Mouse (Mus musculus) heart, embryonic 13.5 days (tissue): ENCODE measurements around the gene Il1r1. TPM values are rescaled to one million over a fixed set of nuclear protein-coding genes. Genes with fewer than 3 reads are reported as not detected.
"Not testable (repeated sequence)": the region's sequence is repeated elsewhere in the genome, so short reads cannot be mapped to it uniquely, and the experiment has no call there.

Experiments used
- ATAC-seq: fragments of 200-750 bp; cut with Nextera tagmentation; 2 replicates; pipeline ENCODE4 v1.8.0; 2017; ENCODE audit warnings: moderate TSS enrichment; ENCODE audit not compliant: insufficient number of reproducible peaks, low FRiP score, low TSS enrichment; ENCODE audit errors: extremely low read depth
- H3K27ac ChIP-seq: fragments of 300-500 bp; sonication (generic); replicated peaks from 2 replicates; pipeline ENCODE4 v1.5.1; 2015; ENCODE audit warnings: moderate library complexity, mild to moderate bottlenecking, inconsistent platforms
- H3K27me3 ChIP-seq: fragments of 300-500 bp; sonication (generic); replicated peaks from 2 replicates; pipeline ENCODE4 v1.6.1; 2015; ENCODE audit warnings: mild to moderate bottlenecking, inconsistent platforms
- H3K36me3 ChIP-seq: fragments of 300-500 bp; sonication (generic); 2 replicates; pipeline ENCODE4 v1.6.1; 2015; ENCODE audit warnings: mild to moderate bottlenecking, inconsistent platforms
- H3K4me1 ChIP-seq: fragments of 300-500 bp; sonication (generic); 2 replicates; pipeline ENCODE4 v1.6.1; 2015; ENCODE audit warnings: inconsistent platforms
- H3K4me2 ChIP-seq: fragments of 300-500 bp; sonication (generic); 2 replicates; pipeline ENCODE4 v1.6.1; 2015; ENCODE audit warnings: inconsistent platforms, mild to moderate bottlenecking, moderate library complexity
- H3K4me3 ChIP-seq: fragments of 300-500 bp; sonication (generic); 2 replicates; pipeline ENCODE4 v1.5.1; 2015; ENCODE audit warnings: moderate library complexity, mild to moderate bottlenecking, inconsistent platforms
- H3K9ac ChIP-seq: fragments of 300-500 bp; sonication (generic); 2 replicates; pipeline ENCODE4 v1.6.1; 2015; ENCODE audit warnings: inconsistent platforms, mild to moderate bottlenecking, moderate library complexity
- H3K9me3 ChIP-seq: fragments of 300-500 bp; sonication (generic); 2 replicates; pipeline ENCODE4 v1.6.1; 2016; ENCODE audit warnings: inconsistent platforms
- WGBS: fragments of 180-500 bp; shearing (Covaris S2); methylation state at CpG from one replicate; pipeline ENCODE4 v1.1.7; 2015; ENCODE audit warnings: mixed read lengths; 5-methylcytosine and 5-hydroxymethylcytosine counted together
- polyA plus RNA-seq: library from polyadenylated mRNA; unstranded; fragments of >200 nt; fragmentation: Nextera tagmentation; extraction: Ambion mirVana; gene quantifications from 2 replicates; pipeline ENCODE4 v1.2.1, GENCODE M21; 2015

The Il1r1 gene
- polyA plus RNA-seq, 1 experiment from 2014 or later, result 6.3 TPM

DNA sequence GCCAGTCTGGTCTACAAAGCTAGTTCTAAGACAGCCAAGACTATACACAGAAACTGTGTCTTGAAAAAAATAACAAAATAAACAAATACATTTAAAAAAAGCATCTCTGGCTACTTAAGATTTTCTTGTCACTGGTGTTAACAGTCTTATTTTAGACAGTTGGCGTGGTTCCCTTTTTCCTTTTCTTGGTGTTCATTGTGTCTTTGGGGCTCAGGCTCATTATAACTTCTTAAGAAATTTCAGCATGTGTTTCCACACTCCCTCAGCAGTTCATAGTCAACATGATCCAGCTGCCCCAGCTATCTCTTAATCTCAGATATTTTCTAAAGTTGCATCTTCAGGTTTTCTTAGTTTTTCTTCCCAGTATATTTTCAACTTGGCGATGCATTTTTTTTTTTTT lies 67.4 kb downstream of the Il1r1 start:
- Histone ChIP-seq H3K27me3 (no peaks in the 10 kb centered on the region), H3K27ac (no peak overlapping the region), H3K4me3 (no peak overlapping the region), H3K4me1 (no peaks in the 10 kb centered on the region), H3K9me3 (no peaks in the 10 kb centered on the region), H3K4me2 (no peak overlapping the region), H3K9ac (no peak overlapping the region), H3K36me3 (peaks cover 24% of the 10 kb centered on the region)
- ATAC-seq, result no peak
- 81% methylated on average over 2 of the region's 2 CpGs for WGBS

DNA sequence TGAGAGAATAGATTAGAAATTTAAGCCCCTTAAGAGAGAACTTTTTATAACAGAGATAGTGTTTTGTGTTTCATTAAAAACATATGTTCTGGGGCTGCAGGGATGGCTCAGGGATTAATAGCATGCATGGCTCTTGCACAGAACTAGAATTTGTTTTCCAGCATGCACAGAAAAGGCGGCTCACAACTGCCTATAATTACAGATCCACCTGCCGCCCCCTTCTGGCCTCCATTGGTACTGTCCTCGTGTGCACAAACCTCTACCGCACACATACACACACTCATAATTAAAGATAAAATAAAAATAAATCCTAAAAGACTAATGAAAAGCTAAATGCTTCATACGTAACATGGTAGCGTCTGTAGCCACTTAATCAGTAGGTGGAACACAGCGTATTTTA lies 69.0 kb downstream of the Il1r1 start:
- Histone ChIP-seq H3K4me3 (no peak overlapping the region), H3K27me3 (no peaks in the 10 kb centered on the region), H3K9ac (no peak overlapping the region), H3K9me3 (no peaks in the 10 kb centered on the region), H3K4me2 (no peak overlapping the region), H3K36me3 (peaks cover 28% of the 10 kb centered on the region), H3K4me1 (no peaks in the 10 kb centered on the region), H3K27ac (no peak overlapping the region)
- ATAC-seq, result no peak
- WGBS, result 85% methylated on average over 7 of the region's 7 CpGs

DNA sequence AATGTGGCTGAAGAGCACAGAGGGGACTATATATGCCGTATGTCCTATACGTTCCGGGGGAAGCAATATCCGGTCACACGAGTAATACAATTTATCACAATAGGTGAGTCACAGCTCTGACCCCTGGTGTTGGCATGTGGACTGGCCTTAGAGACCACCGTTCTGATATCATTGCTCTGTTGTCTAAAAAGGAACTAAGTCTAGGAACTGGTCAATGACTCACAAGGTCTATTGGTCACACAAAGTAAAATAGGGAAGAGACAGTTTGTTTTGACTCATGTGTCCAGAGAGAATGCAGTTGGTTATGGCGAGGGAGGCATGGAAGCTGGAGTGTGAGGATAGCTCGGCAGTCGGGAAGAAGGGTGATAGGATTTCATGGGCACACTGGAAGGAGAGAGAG lies 69.9 kb downstream of the Il1r1 start:
- ATAC-seq, result no peak
- H3K9me3 ChIP-seq, result no peaks in the 10 kb centered on the region
- no peak overlapping the region for H3K9ac ChIP-seq
- H3K27me3 ChIP-seq, result no peaks in the 10 kb centered on the region
- 68% methylated on average over 9 of the region's 9 CpGs for WGBS
- H3K4me2 ChIP-seq, result no peak overlapping the region
- H3K4me3 ChIP-seq, result no peak overlapping the region
- peaks cover 36% of the 10 kb centered on the region for H3K36me3 ChIP-seq
- H3K4me1 ChIP-seq, result no peaks in the 10 kb centered on the region
- H3K27ac ChIP-seq, result no peak overlapping the region

DNA sequence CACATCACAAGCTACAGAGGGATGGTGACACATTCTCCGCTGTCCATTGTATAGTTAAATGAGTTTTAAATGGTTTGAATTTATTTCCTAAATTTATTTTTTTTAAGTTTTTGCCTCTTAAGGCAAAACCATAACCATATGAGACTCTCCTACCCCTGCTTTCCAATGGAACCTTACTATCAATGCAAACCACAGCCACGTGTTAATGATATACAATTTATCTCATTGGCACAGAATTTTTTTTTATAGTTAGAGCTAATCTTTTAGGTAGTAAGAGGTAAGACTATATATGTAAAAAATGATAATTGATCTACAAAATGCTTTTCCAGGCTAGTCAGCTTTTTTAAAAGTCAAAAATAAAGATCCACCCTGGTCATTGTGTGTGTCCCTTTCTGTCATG lies 73.2 kb downstream of the Il1r1 start:
- Histone ChIP-seq H3K9me3 (no peaks in the 10 kb centered on the region), H3K9ac (no peak overlapping the region), H3K27me3 (no peaks in the 10 kb centered on the region), H3K4me2 (no peak overlapping the region), H3K36me3 (peaks cover 32% of the 10 kb centered on the region), H3K4me1 (no peaks in the 10 kb centered on the region), H3K4me3 (no peak overlapping the region), H3K27ac (no peak overlapping the region)
- ATAC-seq, result no peak
- WGBS, result 74% methylated on average over 2 of the region's 2 CpGs

DNA sequence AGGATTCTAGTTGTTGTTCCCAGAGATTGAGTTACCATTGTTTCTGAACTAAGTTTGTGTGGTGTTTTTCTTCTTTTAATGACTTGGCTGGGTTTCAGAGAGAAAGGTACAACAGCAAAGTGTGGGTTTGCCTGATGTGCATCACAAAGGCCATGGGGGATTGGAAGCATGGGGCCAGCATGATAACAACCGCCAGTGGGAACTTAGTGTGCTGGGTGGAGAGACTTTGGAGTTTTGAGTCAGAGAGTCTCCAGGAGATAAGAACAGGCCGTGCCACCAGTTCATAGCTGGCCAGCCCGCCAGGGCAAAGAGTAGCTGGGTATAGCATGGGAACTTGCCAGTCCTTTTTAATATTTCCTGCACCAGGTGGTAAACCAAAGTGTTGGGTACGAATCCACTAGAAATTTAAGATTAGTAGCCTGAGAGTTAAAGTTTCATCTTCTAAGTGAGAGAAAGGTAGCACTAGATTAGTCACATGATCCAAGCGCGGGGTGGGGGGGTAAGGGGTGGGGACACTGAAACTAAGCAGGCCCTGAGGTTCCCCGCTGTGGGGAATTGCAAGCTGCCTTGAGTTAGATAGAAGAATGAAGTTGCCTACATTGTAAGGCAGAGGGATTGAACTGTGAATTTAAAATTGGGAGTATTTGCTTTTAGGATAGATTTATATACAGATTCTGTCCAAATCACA lies 78.4 kb downstream of the Il1r1 start:
- no peaks in the 10 kb centered on the region for H3K9me3 ChIP-seq
- H3K36me3 ChIP-seq, result peaks cover 13% of the 10 kb centered on the region
- H3K4me1 ChIP-seq, result no peaks in the 10 kb centered on the region
- WGBS, result 50% methylated on average over 7 of the region's 7 CpGs
- no peak overlapping the region for H3K9ac ChIP-seq
- ATAC-seq, result no peak
- no peak overlapping the region for H3K4me2 ChIP-seq
- H3K27ac ChIP-seq, result no peak overlapping the region
- no peak overlapping the region for H3K4me3 ChIP-seq
- H3K27me3 ChIP-seq, result no peaks in the 10 kb centered on the region

DNA sequence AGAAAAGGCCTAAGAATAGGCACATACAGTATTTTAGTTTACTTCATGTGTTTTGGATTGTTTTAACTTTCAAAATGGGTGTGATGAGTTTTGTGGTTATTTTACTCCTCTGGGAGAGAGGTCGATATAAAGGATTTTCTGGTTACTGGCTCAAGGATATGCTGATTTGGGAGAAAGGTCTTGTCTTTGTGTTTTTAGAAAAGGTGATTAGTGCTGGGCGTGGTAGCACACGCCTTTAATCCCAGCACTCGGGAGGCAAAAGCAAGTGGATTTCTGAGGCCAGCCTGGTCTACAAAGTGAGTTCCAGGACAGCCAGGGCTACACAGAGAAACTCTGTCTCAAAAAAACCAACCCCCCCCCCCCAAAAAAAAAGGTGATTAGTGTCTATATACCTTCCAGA lies 79.4 kb downstream of the Il1r1 start:
- H3K4me2 ChIP-seq, H3K27ac ChIP-seq, H3K36me3 ChIP-seq, H3K4me3 ChIP-seq, ATAC-seq, H3K9ac ChIP-seq, H3K9me3 ChIP-seq, H3K27me3 ChIP-seq, H3K4me1 ChIP-seq: not testable (repeated sequence)
- 82% methylated on average over 4 of the region's 4 CpGs for WGBS

DNA sequence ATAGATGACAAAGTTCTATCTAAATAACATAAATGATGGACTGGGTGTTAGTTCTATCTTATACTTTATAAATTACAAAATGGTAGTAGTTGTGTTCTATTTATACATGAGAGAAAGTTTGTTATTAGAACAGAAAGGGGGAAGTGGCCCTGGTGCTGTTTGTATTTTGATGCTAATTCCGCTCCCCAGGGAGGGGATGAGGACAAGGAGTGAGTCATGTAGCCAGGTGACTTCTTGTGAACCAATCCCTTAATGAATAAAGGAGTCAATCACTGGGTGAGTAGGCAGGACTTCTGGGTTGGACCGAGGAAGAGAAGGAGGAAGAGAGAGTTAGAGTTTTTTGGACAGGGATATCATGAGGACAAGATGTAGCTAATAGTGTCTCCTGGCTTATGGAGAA lies 81.2 kb downstream of the Il1r1 start:
- H3K9me3 ChIP-seq, result no peaks in the 10 kb centered on the region
- ATAC-seq, result no peak
- peaks cover 4% of the 10 kb centered on the region for H3K36me3 ChIP-seq
- H3K9ac ChIP-seq, result no peak overlapping the region
- H3K4me2 ChIP-seq, result no peak overlapping the region
- no peak overlapping the region for H3K4me3 ChIP-seq
- H3K27ac ChIP-seq, result no peak overlapping the region
- 70% methylated on average over 2 of the region's 2 CpGs for WGBS
- H3K4me1 ChIP-seq, result no peaks in the 10 kb centered on the region
- no peaks in the 10 kb centered on the region for H3K27me3 ChIP-seq

DNA sequence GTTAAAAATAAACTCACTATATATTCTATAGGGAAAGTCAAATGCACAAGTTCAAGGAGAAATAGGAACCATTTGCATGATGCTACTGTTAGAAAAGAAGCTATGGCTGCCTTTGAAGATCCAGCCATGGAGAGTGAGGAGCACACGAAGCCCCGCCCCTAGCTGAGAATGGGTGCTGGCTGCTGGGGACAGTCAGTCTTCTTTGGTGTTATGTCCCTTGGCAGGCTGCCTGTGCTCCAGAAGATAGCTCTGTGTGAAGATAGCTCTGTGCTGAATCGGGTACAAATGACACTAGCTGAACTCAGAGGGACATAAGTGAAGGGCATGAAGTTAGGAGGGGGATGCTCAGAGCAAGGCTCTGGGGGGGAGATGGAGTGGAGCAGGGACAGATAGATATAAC lies 86.2 kb downstream of the Il1r1 start:
- ATAC-seq, result no peak
- no peak overlapping the region for H3K4me2 ChIP-seq
- no peak overlapping the region for H3K4me3 ChIP-seq
- no peaks in the 10 kb centered on the region for H3K4me1 ChIP-seq
- H3K27ac ChIP-seq, result no peak overlapping the region
- no peaks in the 10 kb centered on the region for H3K9me3 ChIP-seq
- WGBS, result 61% methylated on average over 3 of the region's 3 CpGs
- H3K27me3 ChIP-seq, result no peaks in the 10 kb centered on the region
- no peak overlapping the region for H3K9ac ChIP-seq
- peaks cover 27% of the 10 kb centered on the region for H3K36me3 ChIP-seq

DNA sequence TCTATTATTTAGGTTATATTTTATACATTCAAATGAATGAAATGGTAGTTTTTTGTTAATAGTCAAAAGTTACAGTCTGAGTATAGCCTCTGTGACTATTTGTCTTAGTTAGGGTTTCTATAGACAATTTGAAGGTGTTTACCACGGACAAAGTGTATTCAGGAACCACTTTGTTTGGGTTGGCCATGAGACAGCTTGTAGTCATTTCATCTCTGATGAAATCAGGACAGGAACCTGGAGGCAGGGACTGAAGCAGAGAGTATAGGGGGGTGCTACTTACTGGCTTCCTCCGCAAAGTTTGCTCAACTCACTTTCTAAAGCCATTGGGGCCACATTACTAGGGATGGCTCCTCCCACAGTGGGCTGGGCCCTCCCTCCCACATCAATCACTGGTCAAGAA lies 86.7 kb downstream of the Il1r1 start:
- WGBS, result 71% methylated on average over 2 of the region's 2 CpGs
- Histone ChIP-seq H3K9ac (no peak overlapping the region), H3K4me1 (no peaks in the 10 kb centered on the region), H3K27ac (no peak overlapping the region), H3K9me3 (no peaks in the 10 kb centered on the region), H3K36me3 (peaks cover 29% of the 10 kb centered on the region), H3K4me3 (no peak overlapping the region), H3K4me2 (no peak overlapping the region), H3K27me3 (no peaks in the 10 kb centered on the region)
- no peak for ATAC-seq

DNA sequence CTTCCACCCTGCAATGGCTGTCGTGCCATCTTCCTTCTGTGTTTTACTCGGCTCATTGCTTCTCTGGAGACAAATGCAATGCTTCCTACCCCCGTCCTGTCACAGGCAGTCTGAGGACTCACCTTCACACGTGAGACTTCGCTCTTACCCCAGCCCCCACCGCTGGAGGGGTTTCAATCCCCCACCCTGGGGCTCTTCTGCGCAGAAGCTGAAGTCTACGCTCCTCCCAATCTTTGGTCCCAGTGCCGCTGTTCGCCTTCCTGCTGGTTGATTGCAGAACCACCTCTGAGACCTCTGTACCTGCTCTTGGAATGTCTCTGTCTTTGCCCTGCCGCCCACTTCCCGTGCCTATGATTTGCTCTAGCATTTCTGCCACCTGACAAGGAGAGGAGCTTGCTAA lies 89.1 kb downstream of the Il1r1 start:
- Histone ChIP-seq H3K9me3 (no peaks in the 10 kb centered on the region), H3K4me3 (no peak overlapping the region), H3K36me3 (peaks cover 29% of the 10 kb centered on the region), H3K27ac (no peak overlapping the region), H3K4me2 (no peak overlapping the region), H3K4me1 (no peaks in the 10 kb centered on the region), H3K9ac (no peak overlapping the region), H3K27me3 (no peaks in the 10 kb centered on the region)
- no peak for ATAC-seq
- WGBS, result 74% methylated on average over 12 of the region's 12 CpGs

DNA sequence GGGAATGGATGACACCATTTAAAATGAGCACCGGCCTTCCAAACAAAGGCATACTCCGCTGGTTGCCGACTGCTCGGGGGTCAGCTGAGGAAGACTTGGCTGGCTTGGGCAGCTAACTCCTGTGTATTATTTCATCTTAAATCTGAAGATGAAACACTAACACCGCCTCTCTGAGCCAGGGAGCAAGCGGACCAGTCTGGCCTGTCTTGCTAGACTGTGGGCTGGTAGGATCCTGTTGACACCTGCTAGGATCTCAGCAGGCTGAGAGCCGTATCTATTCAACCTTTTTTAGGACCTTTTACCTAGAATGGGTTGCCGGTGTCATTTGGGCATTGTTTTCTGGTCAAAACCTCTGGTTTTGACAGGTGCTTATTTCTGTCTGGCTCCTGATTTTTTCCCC lies 92.8 kb downstream of the Il1r1 start:
- Histone ChIP-seq H3K9me3 (no peaks in the 10 kb centered on the region), H3K9ac (no peak overlapping the region), H3K4me1 (no peaks in the 10 kb centered on the region), H3K4me3 (no peak overlapping the region), H3K27me3 (no peaks in the 10 kb centered on the region), H3K4me2 (no peak overlapping the region), H3K36me3 (peaks cover 18% of the 10 kb centered on the region), H3K27ac (no peak overlapping the region)
- 84% methylated on average over 8 of the region's 8 CpGs for WGBS
- no peak for ATAC-seq

DNA sequence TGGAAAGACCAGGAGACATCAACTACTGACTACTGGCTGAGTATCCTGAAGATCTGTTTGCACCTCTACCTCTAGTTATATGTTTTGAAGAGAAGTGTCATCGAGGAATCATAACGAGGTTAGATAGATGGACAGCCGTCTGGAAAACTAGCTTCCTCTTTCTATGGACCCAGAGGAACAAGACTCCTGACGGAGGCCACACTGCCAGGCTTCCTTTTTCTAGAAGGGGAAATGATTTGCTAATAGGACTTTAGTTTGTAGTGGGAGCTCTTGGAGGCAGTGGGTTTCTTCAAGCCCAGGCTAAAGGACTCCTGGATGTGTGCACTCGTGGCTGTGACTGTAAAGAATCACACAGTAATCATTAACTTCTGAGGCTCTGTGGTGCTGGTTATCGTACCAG lies 96.9 kb downstream of the Il1r1 start:
- no peak for ATAC-seq
- WGBS, result 73% methylated on average over 6 of the region's 6 CpGs
- no peak overlapping the region for H3K4me3 ChIP-seq

More for the DNA sequence above, 96.9 kb downstream of the Il1r1 start:
- H3K9ac ChIP-seq, result no peak overlapping the region
- peaks cover 13% of the 10 kb centered on the region for H3K4me1 ChIP-seq
- H3K36me3 ChIP-seq, result no peaks in the 10 kb centered on the region
- peaks cover 26% of the 10 kb centered on the region for H3K27me3 ChIP-seq
- no peaks in the 10 kb centered on the region for H3K9me3 ChIP-seq
- no peak overlapping the region for H3K4me2 ChIP-seq
- no peak overlapping the region for H3K27ac ChIP-seq
